Mouse (Mus musculus) ES-E14 (cell line): Measurements from ENCODE around the gene Adora2a. TPM values are rescaled to one million over a fixed set of nuclear protein-coding genes. Genes with fewer than 3 reads are reported as not detected.

Source experiments
- DNase-seq: peaks from one replicate; pipeline ENCODE4 v3.0.0-alpha.2; 2013; ENCODE audit warnings: low read depth, low spot score
- H3K27ac ChIP-seq: 2 replicates; pipeline ENCODE4 v1.5.1; 2012; ENCODE audit warnings: low read depth, mild to moderate bottlenecking, low read length, moderate library complexity, mixed read lengths; ENCODE audit not compliant: poor library complexity, insufficient read depth, severe bottlenecking
- H3K36me3 ChIP-seq: 2 replicates; pipeline ENCODE4 v1.6.1; 2012; ENCODE audit warnings: mild to moderate bottlenecking, low read length, moderate library complexity, mixed read lengths; ENCODE audit not compliant: control insufficient read depth, poor library complexity, insufficient read depth, severe bottlenecking
- H3K4me1 ChIP-seq, 2 experiments: fragments of 150-350 bp in 1 of 2; sonication (generic) in 1 of 2; 2 replicates each; pipeline ENCODE4 v1.6.1; 2012; ENCODE audit warnings: low read length in 2 of 2, mild to moderate bottlenecking in 1 of 2, mixed read lengths in 1 of 2; ENCODE audit not compliant: control insufficient read depth in 2 of 2, insufficient read depth in 2 of 2, poor library complexity in 1 of 2
- H3K4me3 ChIP-seq, 2 experiments: fragments of 150-350 bp in 1 of 2; sonication (generic) in 1 of 2; 2 replicates each; pipeline ENCODE4 v1.5.1; 2012; ENCODE audit warnings: low read length in 2 of 2, low read depth in 1 of 2, mild to moderate bottlenecking in 1 of 2, mixed read lengths in 1 of 2; ENCODE audit not compliant: insufficient read depth in 1 of 2, poor library complexity in 1 of 2, severe bottlenecking in 1 of 2
- H3K9ac ChIP-seq: 2 replicates; pipeline ENCODE4 v1.6.1; 2012; ENCODE audit warnings: low read depth, mild to moderate bottlenecking, low read length, mixed read lengths; ENCODE audit not compliant: poor library complexity, insufficient read depth, severe bottlenecking
- H3K9me3 ChIP-seq: fragments of 150-350 bp; sonication (generic); 2 replicates; pipeline ENCODE4 v1.6.1; 2012; ENCODE audit warnings: low read depth, mild to moderate bottlenecking, low read length; ENCODE audit not compliant: control insufficient read depth, insufficient read depth
- CHD2 ChIP-seq: IDR thresholded peaks from 2 replicates; pipeline ENCODE4 v1.6.1; 2014; ENCODE audit warnings: mild to moderate bottlenecking, low read depth, low read length, inconsistent platforms
- HCFC1 ChIP-seq: IDR thresholded peaks from 2 replicates; pipeline ENCODE4 v1.6.1; 2012; ENCODE audit warnings: low read length, inconsistent platforms, borderline replicate concordance; ENCODE audit not compliant: insufficient read depth
- MAFK ChIP-seq: IDR thresholded peaks from 2 replicates; pipeline ENCODE4 v1.6.1; 2014; ENCODE audit warnings: mild to moderate bottlenecking, low read depth, low read length, inconsistent platforms; ENCODE audit not compliant: insufficient read depth
- ZC3H11A ChIP-seq: IDR thresholded peaks from 2 replicates; pipeline ENCODE4 v1.6.1; 2012; ENCODE audit warnings: low read depth, mild to moderate bottlenecking, inconsistent platforms, low read length, borderline replicate concordance
- ZNF384 ChIP-seq: IDR thresholded peaks from 2 replicates; pipeline ENCODE4 v1.6.1; 2012; ENCODE audit warnings: low read depth, low read length, inconsistent platforms
- in situ Hi-C, 2 experiments: fragments of 600-800 bp; cut with MboI; formaldehyde crosslinking; loops; one replicate each; pipeline ENCODE4 v1.15.1; 2025; ENCODE audit warnings: low sequenced_read_pairs in 2 of 2, inconsistent platforms in 1 of 2; ENCODE audit not compliant: unreplicated experiment in 2 of 2
- total RNA-seq: library from RNA; depleted of rRNA; stranded (reverse); fragments of 300-350 nt; gene quantifications from 2 replicates; pipeline ENCODE4 v1.2.3, GENCODE M21; 2012

Adora2a gene
- total RNA-seq, 1 experiment = 0.58 TPM

GRCm38 (mm10) chr10:75301195-75301806 lies 15.4 kb upstream of the Adora2a start:
- in situ Hi-C loops = no loop called here
- Histone ChIP-seq H3K9me3 (no peaks in the 10 kb centered on the region), H3K4me1 (no peaks in the 10 kb centered on the region), H3K9ac (no peak overlapping the region), H3K4me3 (no peak overlapping the region), H3K27ac (no peak overlapping the region), H3K36me3 (peaks cover 12% of the 10 kb centered on the region; the same call in 1 of the 2 replicates)
- no peak for TF ChIP-seq CHD2
- TF ChIP-seq ZC3H11A = no peak
- TF ChIP-seq HCFC1 = no peak
- DNase-seq = no peak

- in situ Hi-C loops = no loop called here
- TF ChIP-seq ZC3H11A = no peak
- TF ChIP-seq ZNF384 = no peak
- no peak for TF ChIP-seq CHD2
- TF ChIP-seq HCFC1 = no peak
- no peak for TF ChIP-seq MAFK
- H3K36me3 ChIP-seq = peaks cover 15% of the 10 kb centered on the region; the same call in 1 of the 2 replicates
- no peak overlapping the region for H3K27ac ChIP-seq
- no peak for DNase-seq
- H3K9ac ChIP-seq = no peak overlapping the region
- H3K4me1 ChIP-seq = no peaks in the 10 kb centered on the region
- H3K9me3 ChIP-seq = no peaks in the 10 kb centered on the region
- no peak overlapping the region for H3K4me3 ChIP-seq
These were observed 14.7 kb upstream of the Adora2a start for GRCm38 (mm10) chr10:75301937-75302336.

- no peaks in the 10 kb centered on the region for H3K9me3 ChIP-seq
- in situ Hi-C loops = no loop called here
- DNase-seq = no peak
- no peak for TF ChIP-seq MAFK
- no peak for TF ChIP-seq ZC3H11A
- TF ChIP-seq HCFC1 = no peak
- TF ChIP-seq ZNF384 = no peak
- no peak for TF ChIP-seq CHD2
- H3K4me1 ChIP-seq = no peaks in the 10 kb centered on the region
- no peak overlapping the region for H3K27ac ChIP-seq
- no peak overlapping the region for H3K9ac ChIP-seq
- H3K36me3 ChIP-seq = peaks cover 21% of the 10 kb centered on the region; the same call in 1 of the 2 replicates
- H3K4me3 ChIP-seq = no peak overlapping the region
These were observed 14.1 kb upstream of the Adora2a start for GRCm38 (mm10) chr10:75302536-75302935.

GRCm38 (mm10) chr10:75303324-75304048 lies 13.2 kb upstream of the Adora2a start:
- DNase-seq = no peak
- H3K4me3 ChIP-seq = no peak overlapping the region
- H3K36me3 ChIP-seq = peaks cover 28% of the 10 kb centered on the region
- no peaks in the 10 kb centered on the region for H3K4me1 ChIP-seq
- H3K27ac ChIP-seq = no peak overlapping the region
- H3K9ac ChIP-seq = no peak overlapping the region
- TF ChIP-seq CHD2 (no peak), MAFK (no peak), HCFC1 (no peak), ZNF384 (no peak), ZC3H11A (no peak)
- H3K9me3 ChIP-seq = no peaks in the 10 kb centered on the region
- in situ Hi-C loops = no loop called here

- TF ChIP-seq HCFC1 = no peak
- no peak for TF ChIP-seq MAFK
- TF ChIP-seq ZC3H11A = no peak
- TF ChIP-seq CHD2 = no peak
- no peak for TF ChIP-seq ZNF384
- H3K9ac ChIP-seq = no peak overlapping the region
- H3K36me3 ChIP-seq = peaks cover 31% of the 10 kb centered on the region
- no peak overlapping the region for H3K4me3 ChIP-seq
- no peak overlapping the region for H3K27ac ChIP-seq
- no peaks in the 10 kb centered on the region for H3K4me1 ChIP-seq
- H3K9me3 ChIP-seq = no peaks in the 10 kb centered on the region
- in situ Hi-C loops = no loop called here
- DNase-seq = no peak
These were observed 12.7 kb upstream of the Adora2a start for GRCm38 (mm10) chr10:75304049-75304405.
